Mouse (Mus musculus): ENCODE results near the gene Nup88. TPM values are rescaled to one million over a fixed set of nuclear protein-coding genes. Genes with fewer than 3 reads are reported as not detected.
A peak's percentile ranks its signal among the peaks of the same experiment; 100 is the strongest.

Gene Nup88
- polyA plus RNA-seq, 1 experiment from 2014 or later, result 85.8 TPM

GRCm38 (mm10) chr11:70972586-70972985 is 2.8 kb upstream of the Nup88 start:
- no peaks in the 10 kb centered on the region for H3K9me3 ChIP-seq (replicated peaks; ENCODE audit: low read length)
- WGBS, result 84% methylated on average over 1 of the region's 1 CpGs
- H3K9ac ChIP-seq (ENCODE audit: low read depth, low read length), result no peak overlapping the region
- no peak overlapping the region for H3K4me2 ChIP-seq (ENCODE audit: low read length)
- no peak for TF ChIP-seq CTCF (IDR thresholded peaks at IDR 0.05; ENCODE audit: low read depth)
- no peak overlapping the region for H3K27ac ChIP-seq
- ATAC-seq (replicated peaks; ENCODE audit: low FRiP score, low read depth) (no peak), DNase-seq (ENCODE audit: low spot score) (no peak)
- no peaks in the 10 kb centered on the region for H3K27me3 ChIP-seq (ENCODE audit: insufficient read depth, low read length)
- H3K4me3 ChIP-seq (replicated peaks; ENCODE audit: low read depth, low read length), result no peak overlapping the region
- peaks cover 30% of the 10 kb centered on the region; the same call in 1 of the 2 replicates for H3K36me3 ChIP-seq (ENCODE audit: insufficient read depth, low read length)
- peaks cover 6% of the 10 kb centered on the region; the same call in 1 of the 2 replicates for H3K4me1 ChIP-seq (replicated peaks; ENCODE audit: insufficient read depth, low read length)

- peak overlapping the region; percentile 88 for H3K4me2 ChIP-seq (ENCODE audit: low read length)
- peak overlapping the region; percentile 77; the same call in 1 of the 2 replicates for H3K27ac ChIP-seq
- H3K27me3 ChIP-seq (ENCODE audit: insufficient read depth, low read length), result no peaks in the 10 kb centered on the region
- WGBS, result 16% methylated on average over 24 of the region's 24 CpGs
- no peak for TF ChIP-seq CTCF (IDR thresholded peaks at IDR 0.05; ENCODE audit: low read depth)
- H3K36me3 ChIP-seq (ENCODE audit: insufficient read depth, low read length), result peaks cover 19% of the 10 kb centered on the region; the same call in 1 of the 2 replicates
- DNase-seq (ENCODE audit: low spot score) (peak; percentile 36), ATAC-seq (replicated peaks; ENCODE audit: low FRiP score, low read depth) (0 out of 2 replicates have a peak, but pooled peaks have one; percentile 11)
- H3K4me3 ChIP-seq (replicated peaks; ENCODE audit: low read depth, low read length), result peak overlapping the region; percentile 84
- no peaks in the 10 kb centered on the region for H3K9me3 ChIP-seq (replicated peaks; ENCODE audit: low read length)
- peaks cover 6% of the 10 kb centered on the region; the same call in 1 of the 2 replicates for H3K4me1 ChIP-seq (replicated peaks; ENCODE audit: insufficient read depth, low read length)
- peak overlapping the region; percentile 90 for H3K9ac ChIP-seq (ENCODE audit: low read depth, low read length)
Observed at GRCm38 (mm10) chr11:70970560-70971540, 1.1 kb upstream of the Nup88 start.

DNA sequence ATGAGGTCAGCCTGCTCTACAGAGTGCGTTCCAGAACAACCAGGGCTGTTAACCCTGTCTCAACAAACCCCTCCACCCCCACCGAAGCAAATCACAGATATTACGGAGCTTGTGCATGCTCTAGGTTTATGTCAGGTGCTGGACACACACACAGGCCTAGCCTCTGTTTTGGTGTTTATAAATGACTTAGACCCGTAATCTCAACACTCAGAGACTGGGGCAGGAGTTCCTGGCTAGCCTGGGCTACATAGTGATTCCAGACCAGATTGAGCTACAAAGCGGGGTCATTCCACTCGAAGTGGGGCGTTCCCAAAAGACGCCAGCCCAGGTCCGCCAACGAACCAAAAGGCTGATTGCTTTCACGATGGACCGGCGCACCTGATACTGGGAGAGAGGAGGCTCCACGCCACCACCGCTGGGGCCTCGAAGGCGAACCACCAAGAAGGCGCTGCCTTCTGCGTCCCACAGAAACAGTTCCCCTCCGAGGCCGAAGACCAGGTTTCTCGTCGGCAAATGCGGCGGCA is 440 bp downstream of the Nup88 start:
- ATAC-seq (replicated peaks; ENCODE audit: low FRiP score, low read depth) (no peak), DNase-seq (ENCODE audit: low spot score) (peak; percentile 19)
- Histone ChIP-seq H3K36me3 (ENCODE audit: insufficient read depth, low read length) (peaks cover 28% of the 10 kb centered on the region; the same call in 1 of the 2 replicates), H3K9ac (ENCODE audit: low read depth, low read length) (peak overlapping the region; percentile 90), H3K4me2 (ENCODE audit: low read length) (peak overlapping the region; percentile 66), H3K4me3 (replicated peaks; ENCODE audit: low read depth, low read length) (peak overlapping the region; percentile 84), H3K4me1 (replicated peaks; ENCODE audit: insufficient read depth, low read length) (peaks cover 6% of the 10 kb centered on the region; the same call in 1 of the 2 replicates), H3K27me3 (ENCODE audit: insufficient read depth, low read length) (no peaks in the 10 kb centered on the region), H3K9me3 (replicated peaks; ENCODE audit: low read length) (no peaks in the 10 kb centered on the region), H3K27ac (peak overlapping the region; percentile 79)
- WGBS, result under 1% methylated on average over 25 of the region's 25 CpGs
- no peak for TF ChIP-seq CTCF (IDR thresholded peaks at IDR 0.05; ENCODE audit: low read depth)

GRCm38 (mm10) chr11:70964222-70964907 is 5.4 kb downstream of the Nup88 start:
- no peak overlapping the region for H3K9ac ChIP-seq (ENCODE audit: low read depth, low read length)
- H3K4me1 ChIP-seq (replicated peaks; ENCODE audit: insufficient read depth, low read length), result no peaks in the 10 kb centered on the region; the same call in 1 of the 2 replicates
- H3K36me3 ChIP-seq (ENCODE audit: insufficient read depth, low read length), result peaks cover 50% of the 10 kb centered on the region; the same call in 1 of the 2 replicates
- no peaks in the 10 kb centered on the region for H3K9me3 ChIP-seq (replicated peaks; ENCODE audit: low read length)
- ATAC-seq (replicated peaks; ENCODE audit: low FRiP score, low read depth), result no peak
- no peaks in the 10 kb centered on the region for H3K27me3 ChIP-seq (ENCODE audit: insufficient read depth, low read length)
- no peak for DNase-seq (ENCODE audit: low spot score)
- no peak overlapping the region for H3K4me3 ChIP-seq (replicated peaks; ENCODE audit: low read depth, low read length)
- TF ChIP-seq CTCF (IDR thresholded peaks at IDR 0.05; ENCODE audit: low read depth), result no peak
- 85% methylated on average over 4 of the region's 4 CpGs for WGBS
- no peak overlapping the region for H3K27ac ChIP-seq
- no peak overlapping the region for H3K4me2 ChIP-seq (ENCODE audit: low read length)

GRCm38 (mm10) chr11:70960786-70961554 is 8.8 kb downstream of the Nup88 start:
- H3K36me3 ChIP-seq (ENCODE audit: insufficient read depth, low read length), result peaks cover 76% of the 10 kb centered on the region

More at GRCm38 (mm10) chr11:70960786-70961554, 8.8 kb downstream of the Nup88 start:
- DNase-seq (ENCODE audit: low spot score) (no peak), ATAC-seq (replicated peaks; ENCODE audit: low FRiP score, low read depth) (no peak)
- Histone ChIP-seq H3K4me3 (replicated peaks; ENCODE audit: low read depth, low read length) (no peak overlapping the region), H3K9ac (ENCODE audit: low read depth, low read length) (no peak overlapping the region), H3K27ac (no peak overlapping the region), H3K4me2 (ENCODE audit: low read length) (no peak overlapping the region), H3K27me3 (ENCODE audit: insufficient read depth, low read length) (no peaks in the 10 kb centered on the region), H3K9me3 (replicated peaks; ENCODE audit: low read length) (no peaks in the 10 kb centered on the region), H3K4me1 (replicated peaks; ENCODE audit: insufficient read depth, low read length) (no peaks in the 10 kb centered on the region)
- WGBS, result 93% methylated on average over 5 of the region's 5 CpGs
- TF ChIP-seq CTCF (IDR thresholded peaks at IDR 0.05; ENCODE audit: low read depth), result no peak

Data from kidney, postnatal 0 days (tissue).